Mouse (Mus musculus) hindbrain, embryonic 13.5 days (tissue): ENCODE measurements around the gene Zfp687. TPM values are rescaled to one million over a fixed set of nuclear protein-coding genes. Genes with fewer than 3 reads are reported as not detected.

Experiments
- ATAC-seq: fragments of 200-750 bp; cut with Nextera tagmentation; 2 replicates; pipeline ENCODE4 v1.8.0; 2017; ENCODE audit warnings: moderate TSS enrichment; ENCODE audit not compliant: low FRiP score
- H3K27ac ChIP-seq: fragments of 300-500 bp; sonication (generic); 2 replicates; pipeline ENCODE4 v1.5.1; 2015; ENCODE audit warnings: inconsistent platforms, mild to moderate bottlenecking, moderate library complexity
- H3K27me3 ChIP-seq: fragments of 300-500 bp; sonication (generic); 2 replicates; pipeline ENCODE4 v1.6.1; 2015; ENCODE audit warnings: mild to moderate bottlenecking, inconsistent platforms
- H3K36me3 ChIP-seq: fragments of 300-500 bp; sonication (generic); 2 replicates; pipeline ENCODE4 v1.6.1; 2015; ENCODE audit warnings: mild to moderate bottlenecking, inconsistent platforms
- H3K4me1 ChIP-seq: fragments of 300-500 bp; sonication (generic); replicated peaks from 2 replicates; pipeline ENCODE4 v1.6.1; 2015; ENCODE audit warnings: inconsistent platforms
- H3K4me2 ChIP-seq: fragments of 300-500 bp; sonication (generic); 2 replicates; pipeline ENCODE4 v1.6.1; 2015; ENCODE audit warnings: inconsistent platforms, mild to moderate bottlenecking, moderate library complexity
- H3K4me3 ChIP-seq: fragments of 300-500 bp; sonication (generic); 2 replicates; pipeline ENCODE4 v1.5.1; 2015; ENCODE audit warnings: mild to moderate bottlenecking, inconsistent platforms
- H3K9ac ChIP-seq: fragments of 300-500 bp; sonication (generic); 2 replicates; pipeline ENCODE4 v1.6.1; 2015; ENCODE audit warnings: mild to moderate bottlenecking, inconsistent platforms
- H3K9me3 ChIP-seq: fragments of 300-500 bp; sonication (generic); 2 replicates; pipeline ENCODE4 v1.6.1; 2016; ENCODE audit warnings: inconsistent platforms
- WGBS: fragments of 180-500 bp; shearing (Covaris S2); methylation state at CpG from one replicate; pipeline ENCODE4 v1.1.7; 2015; 5-methylcytosine and 5-hydroxymethylcytosine counted together
- polyA plus RNA-seq: library from polyadenylated mRNA; unstranded; fragments of >200 nt; fragmentation: Nextera tagmentation; extraction: Ambion mirVana; gene quantifications from 2 replicates; pipeline ENCODE4 v1.2.1, GENCODE M21; 2015

Zfp687 gene
- polyA plus RNA-seq, 1 experiment from 2014 or later, result 22.8 TPM

DNA sequence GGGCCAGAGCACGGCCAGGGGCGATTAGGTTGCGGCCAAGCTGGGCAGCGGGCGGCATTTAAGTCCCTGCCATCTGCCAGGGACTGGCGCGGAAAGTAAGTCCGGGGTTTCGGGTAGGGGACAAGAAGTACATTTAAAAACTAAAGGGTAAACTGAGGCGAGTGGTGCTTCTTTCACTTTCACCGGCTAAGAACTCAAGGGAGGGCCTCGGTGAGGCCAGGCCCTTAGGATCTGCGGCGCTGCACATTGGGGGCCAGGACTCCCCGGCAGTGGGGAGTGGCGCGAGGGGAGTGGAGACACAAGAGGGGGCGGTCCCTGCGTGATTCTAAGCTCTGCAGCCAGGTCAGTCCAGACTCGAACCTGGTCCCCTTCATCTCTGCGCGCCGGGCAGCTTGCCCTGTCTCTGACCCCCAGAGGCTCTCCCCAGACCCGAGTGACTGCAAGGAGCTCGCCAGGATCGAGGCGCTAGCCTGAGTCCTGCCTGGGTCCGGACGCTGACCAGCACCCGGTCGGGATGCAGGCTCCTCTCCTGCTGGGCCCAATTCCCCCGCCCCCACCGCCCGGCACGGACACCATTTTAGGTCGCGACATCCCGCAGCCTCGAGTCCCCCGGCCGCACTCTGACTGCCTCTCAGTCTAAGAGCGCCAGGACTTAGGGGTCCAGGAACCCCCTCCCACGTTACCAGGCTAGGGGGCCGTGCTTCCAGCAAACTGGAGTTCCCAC lies 658 bp downstream of the Zfp687 start:
- peak; percentile 21 for ATAC-seq
- H3K27me3 ChIP-seq, result no peaks in the 10 kb centered on the region
- WGBS, result under 1% methylated on average over 39 of the region's 44 CpGs
- peak overlapping the region; percentile 88 for H3K9ac ChIP-seq
- H3K4me2 ChIP-seq, result peak overlapping the region; percentile 98
- H3K4me3 ChIP-seq, result peak overlapping the region; percentile 80
- H3K27ac ChIP-seq, result peak overlapping the region; percentile 85
- H3K4me1 ChIP-seq, result peaks cover 32% of the 10 kb centered on the region
- H3K9me3 ChIP-seq, result no peaks in the 10 kb centered on the region
- H3K36me3 ChIP-seq, result peaks cover 27% of the 10 kb centered on the region

DNA sequence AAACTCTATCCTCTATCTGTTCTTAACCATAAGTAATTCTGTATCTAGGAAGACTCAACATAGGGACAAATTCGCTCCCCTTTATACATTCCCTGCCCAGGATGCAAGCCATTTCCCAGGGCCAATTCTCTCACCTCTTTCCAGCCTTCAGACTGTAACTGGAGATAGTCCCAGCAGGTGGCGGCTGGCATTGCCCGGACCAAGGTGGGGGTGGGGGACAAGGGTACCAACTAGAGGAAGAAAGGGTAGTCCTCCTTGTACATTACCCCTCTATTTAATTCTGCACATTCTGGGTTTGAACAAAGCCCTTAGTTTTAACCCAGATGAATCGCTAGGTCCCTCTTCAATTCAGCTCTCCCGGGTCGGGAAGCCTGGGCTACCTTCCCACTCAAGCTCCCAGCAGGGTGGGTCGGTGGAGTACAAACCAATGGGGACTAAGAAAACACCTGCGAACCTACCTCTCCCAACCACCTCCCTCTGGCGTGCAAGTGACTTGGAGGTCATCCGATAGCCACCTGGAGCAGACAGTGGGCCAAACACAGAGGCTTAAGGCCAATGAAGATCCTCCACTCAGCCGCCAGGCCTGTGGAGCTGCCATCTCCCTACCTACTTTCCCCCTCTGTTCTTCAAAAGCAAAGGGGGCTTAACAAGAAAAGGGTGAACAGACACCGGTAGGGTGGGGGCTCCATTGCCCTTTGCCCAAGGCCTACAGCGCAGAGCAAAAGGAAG lies 1.4 kb downstream of the Zfp687 start:
- Histone ChIP-seq H3K9ac (peak overlapping the region; percentile 88), H3K4me3 (peak overlapping the region; percentile 80), H3K9me3 (no peaks in the 10 kb centered on the region), H3K36me3 (peaks cover 34% of the 10 kb centered on the region), H3K27me3 (no peaks in the 10 kb centered on the region), H3K27ac (peak overlapping the region; percentile 85), H3K4me2 (peak overlapping the region; percentile 98), H3K4me1 (peaks cover 32% of the 10 kb centered on the region)
- no peak for ATAC-seq
- 15% methylated on average over 13 of the region's 13 CpGs for WGBS

DNA sequence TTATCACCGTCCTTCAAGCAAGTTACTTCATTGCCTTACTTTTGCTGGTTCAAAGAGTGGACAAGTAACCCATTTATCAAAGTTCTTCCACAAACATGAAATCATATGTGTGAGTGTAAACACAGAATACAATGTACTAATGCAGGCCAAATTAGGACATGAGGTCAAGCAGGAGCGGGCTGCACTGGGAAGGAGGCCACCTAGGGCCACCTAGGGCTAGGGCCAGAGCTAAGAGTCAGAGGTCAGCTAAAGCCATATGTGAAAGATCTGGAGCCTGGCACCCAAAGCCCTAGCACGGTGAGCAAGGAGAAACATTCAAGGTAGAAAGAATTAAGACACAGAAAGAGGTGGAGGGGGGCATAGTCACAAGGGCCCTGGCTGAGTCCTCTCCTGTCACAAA lies 2.3 kb downstream of the Zfp687 start:
- Histone ChIP-seq H3K4me2 (peak overlapping the region; percentile 98), H3K9me3 (no peaks in the 10 kb centered on the region), H3K27ac (no peak overlapping the region), H3K4me3 (no peak overlapping the region), H3K4me1 (peaks cover 32% of the 10 kb centered on the region), H3K27me3 (no peaks in the 10 kb centered on the region), H3K9ac (peak overlapping the region; percentile 88; the same call in 1 of the 2 replicates), H3K36me3 (peaks cover 43% of the 10 kb centered on the region)
- no peak for ATAC-seq
- 86% methylated on average over 3 of the region's 3 CpGs for WGBS

DNA sequence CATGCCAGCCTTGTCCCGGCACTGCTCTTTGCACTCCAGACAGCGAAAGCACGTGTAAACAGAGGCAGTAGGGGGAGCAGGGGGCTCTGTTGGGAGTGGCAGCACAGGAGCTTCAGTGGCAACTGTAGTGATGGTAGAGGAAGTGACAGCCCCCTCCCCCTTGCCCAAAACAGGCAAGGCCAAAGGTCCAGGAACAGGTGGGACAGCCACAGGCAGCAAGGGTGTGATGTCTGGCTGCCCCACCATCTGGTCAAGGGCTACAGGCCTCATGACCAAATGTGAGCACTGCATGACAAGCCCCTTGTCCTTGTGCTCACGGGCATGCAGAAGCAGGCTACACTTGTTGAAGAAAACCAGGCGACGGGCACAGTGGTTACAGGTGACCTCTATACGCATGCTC lies 4.9 kb downstream of the Zfp687 start:
- Histone ChIP-seq H3K27me3 (no peaks in the 10 kb centered on the region), H3K4me2 (no peak overlapping the region), H3K9me3 (no peaks in the 10 kb centered on the region), H3K4me3 (no peak overlapping the region), H3K36me3 (peaks cover 68% of the 10 kb centered on the region), H3K27ac (no peak overlapping the region), H3K9ac (no peak overlapping the region), H3K4me1 (peaks cover 25% of the 10 kb centered on the region)
- ATAC-seq, result no peak
- WGBS, result 91% methylated on average over 7 of the region's 7 CpGs

DNA sequence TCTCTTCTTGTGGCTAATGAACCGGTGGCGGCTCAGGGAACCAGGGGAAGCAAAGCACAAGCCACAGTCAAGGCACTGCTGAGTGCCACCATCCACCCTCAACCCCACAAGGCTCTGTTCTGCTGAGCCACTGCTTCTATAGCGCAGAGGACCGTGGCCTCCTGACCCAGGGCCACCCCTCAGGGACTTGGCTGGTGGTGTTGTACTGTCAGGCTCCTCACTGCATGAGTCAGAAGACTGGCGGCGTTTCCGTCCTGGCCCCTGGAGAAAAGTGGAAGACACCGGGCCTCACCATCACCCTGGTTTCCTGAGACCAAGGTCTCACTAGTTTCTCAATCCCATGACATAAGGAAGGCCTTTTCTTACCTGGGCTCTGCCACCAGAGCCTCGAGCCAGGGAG lies 7.5 kb downstream of the Zfp687 start:
- Histone ChIP-seq H3K4me2 (no peak overlapping the region), H3K27ac (0 out of 2 replicates have a peak overlapping the region, but pooled peaks have one; percentile 18), H3K4me3 (no peak overlapping the region), H3K27me3 (no peaks in the 10 kb centered on the region), H3K36me3 (peaks cover 94% of the 10 kb centered on the region), H3K4me1 (0 out of 2 replicates have a peak, but pooled peaks cover 5% of the 10 kb centered on the region), H3K9me3 (no peaks in the 10 kb centered on the region), H3K9ac (no peak overlapping the region)
- no peak for ATAC-seq
- WGBS, result 91% methylated on average over 9 of the region's 9 CpGs

DNA sequence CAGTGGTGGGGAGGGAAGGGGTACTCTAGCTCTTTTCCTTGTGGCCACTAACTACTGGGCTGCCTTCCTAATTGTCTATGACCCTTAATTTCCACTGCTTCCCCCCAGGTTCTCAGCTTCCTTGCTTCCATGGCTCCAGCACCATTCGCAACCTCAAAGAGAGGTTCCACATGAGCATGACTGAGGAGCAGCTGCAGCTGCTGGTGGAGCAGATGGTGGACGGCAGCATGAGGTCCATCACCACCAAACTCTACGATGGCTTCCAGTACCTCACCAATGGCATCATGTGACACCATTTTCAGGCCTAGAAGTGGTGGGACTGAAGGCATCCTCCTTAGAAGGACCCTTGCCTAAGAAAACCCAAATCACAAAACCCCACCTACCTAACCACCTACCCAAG lies 9.6 kb downstream of the Zfp687 start:
- 96% methylated on average over 3 of the region's 3 CpGs for whole genome bisulfite sequencing
- no peak overlapping the region for H3K9ac ChIP-seq
- H3K27ac ChIP-seq, result no peak overlapping the region
- H3K36me3 ChIP-seq, result peaks cover 95% of the 10 kb centered on the region
- H3K9me3 ChIP-seq, result no peaks in the 10 kb centered on the region
- no peak overlapping the region for H3K4me3 ChIP-seq
- ATAC-seq, result no peak
- H3K4me2 ChIP-seq, result no peak overlapping the region
- 0 out of 2 replicates have a peak, but pooled peaks cover 8% of the 10 kb centered on the region for H3K4me1 ChIP-seq
- H3K27me3 ChIP-seq, result no peaks in the 10 kb centered on the region

DNA sequence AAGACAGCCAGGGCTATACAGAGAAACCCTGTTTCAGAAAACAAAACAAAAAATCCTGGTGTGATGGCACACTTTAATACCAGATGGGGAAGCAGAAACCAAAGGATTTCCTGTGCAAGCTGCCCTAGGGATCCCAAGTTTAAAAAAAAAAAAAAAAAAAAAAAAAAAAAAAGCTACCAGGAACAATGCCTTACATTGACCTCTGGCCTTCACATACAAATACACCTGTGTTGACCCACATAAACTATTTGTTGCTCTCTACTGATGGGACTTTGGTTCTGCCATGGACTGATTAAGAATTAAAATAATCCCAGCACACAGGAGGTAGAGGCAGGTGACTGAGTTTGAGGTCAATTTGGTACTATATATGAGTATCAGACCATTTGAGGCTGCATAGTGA lies 12.0 kb downstream of the Zfp687 start:
- H3K4me2 ChIP-seq, result no peak overlapping the region
- no peak overlapping the region for H3K9ac ChIP-seq
- H3K4me3 ChIP-seq, result no peak overlapping the region
- H3K4me1 ChIP-seq, result 0 out of 2 replicates have a peak, but pooled peaks cover 4% of the 10 kb centered on the region
- H3K36me3 ChIP-seq, result peaks cover 94% of the 10 kb centered on the region
- H3K9me3 ChIP-seq, result no peaks in the 10 kb centered on the region
- H3K27me3 ChIP-seq, result no peaks in the 10 kb centered on the region
- ATAC-seq, result no peak
- no peak overlapping the region for H3K27ac ChIP-seq

DNA sequence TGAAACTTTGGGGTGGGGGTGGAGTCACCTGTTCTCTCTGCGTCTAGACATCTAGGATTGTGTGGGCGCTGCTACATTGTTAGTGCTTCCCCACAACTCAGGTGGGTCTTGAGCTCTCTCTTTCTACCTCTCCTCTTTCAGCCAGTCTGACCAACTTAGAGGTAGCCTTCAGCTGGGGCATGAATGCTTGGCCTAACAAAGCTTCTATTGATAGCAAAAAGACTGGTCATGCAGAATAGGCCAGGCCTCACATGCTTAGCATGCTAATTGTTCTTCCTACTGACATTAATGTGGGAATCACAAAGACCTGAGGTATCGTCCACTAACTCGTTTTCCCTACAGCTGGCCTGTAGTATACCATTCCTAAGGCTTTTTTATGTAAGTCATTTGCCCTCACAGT lies 12.7 kb downstream of the Zfp687 start:
- H3K36me3 ChIP-seq, result peaks cover 94% of the 10 kb centered on the region
- H3K27ac ChIP-seq, result 0 out of 2 replicates have a peak overlapping the region, but pooled peaks have one; percentile 25
- no peak overlapping the region for H3K9ac ChIP-seq
- no peaks in the 10 kb centered on the region for H3K9me3 ChIP-seq
- no peak overlapping the region for H3K4me2 ChIP-seq
- no peaks in the 10 kb centered on the region for H3K27me3 ChIP-seq
- H3K4me1 ChIP-seq, result 0 out of 2 replicates have a peak, but pooled peaks cover 4% of the 10 kb centered on the region
- peak; percentile 47; the same call in 1 of the 2 replicates for ATAC-seq
- WGBS, result 57% methylated on average over 4 of the region's 4 CpGs
- no peak overlapping the region for H3K4me3 ChIP-seq

DNA sequence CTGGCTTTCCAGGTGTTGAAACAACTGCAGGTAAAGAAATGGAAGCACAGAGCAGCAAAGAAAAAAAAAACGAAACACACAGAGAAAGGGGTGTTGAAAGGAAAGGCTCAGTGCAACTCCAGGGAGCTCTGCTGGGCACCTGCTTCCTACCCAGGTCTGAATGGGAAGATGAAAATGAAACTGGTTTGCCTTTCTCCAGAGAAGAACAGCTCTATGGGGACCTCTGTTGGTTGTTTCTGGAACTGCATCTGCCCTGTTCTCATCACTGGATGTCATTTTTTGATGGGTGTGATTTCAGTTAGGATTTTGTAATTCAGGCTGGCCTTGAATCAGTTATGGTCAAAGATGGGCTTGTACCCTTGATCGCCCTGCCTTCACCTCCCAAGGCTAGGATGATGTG lies 18.3 kb downstream of the Zfp687 start:
- Histone ChIP-seq H3K4me3 (no peak overlapping the region), H3K9ac (no peak overlapping the region), H3K27ac (no peak overlapping the region), H3K4me2 (no peak overlapping the region), H3K27me3 (no peaks in the 10 kb centered on the region), H3K9me3 (no peaks in the 10 kb centered on the region), H3K4me1 (no peaks in the 10 kb centered on the region), H3K36me3 (peaks cover 90% of the 10 kb centered on the region)
- ATAC-seq, result no peak
- WGBS, result 27% methylated on average over 2 of the region's 2 CpGs

DNA sequence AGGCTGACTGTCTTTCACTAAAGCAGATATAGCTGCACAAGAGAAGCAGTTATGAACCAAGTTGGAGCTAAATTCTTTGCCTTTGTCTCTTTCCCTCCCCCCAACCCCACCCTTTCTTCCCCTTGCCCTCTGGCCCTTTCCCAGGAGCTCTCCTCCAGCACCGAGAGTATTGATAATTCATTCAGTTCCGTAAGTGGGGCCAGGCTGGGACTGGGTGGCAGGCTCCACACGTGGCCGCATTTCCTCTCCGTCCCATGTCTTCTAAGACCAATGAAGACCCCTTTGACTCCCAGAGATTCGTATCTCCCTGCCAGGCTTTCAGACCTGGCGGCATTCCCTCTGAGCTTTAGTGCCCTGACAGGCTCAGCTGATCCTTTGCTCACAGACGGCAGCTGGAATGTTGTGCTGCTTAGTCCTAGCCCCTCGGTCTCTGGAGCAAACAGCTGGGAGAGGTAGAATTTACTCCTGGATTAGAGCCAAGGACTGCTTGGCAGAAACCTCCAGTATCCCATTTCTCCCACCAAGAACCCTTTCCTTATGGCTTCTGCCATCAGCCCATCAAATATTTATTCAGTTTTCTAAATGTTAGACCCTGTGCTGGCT lies 26.0 kb downstream of the Zfp687 start:
- no peak overlapping the region for H3K4me2 ChIP-seq
- H3K9ac ChIP-seq, result peak overlapping the region; percentile 19; the same call in 1 of the 2 replicates
- no peaks in the 10 kb centered on the region for H3K9me3 ChIP-seq
- ATAC-seq, result no peak
- peaks cover 19% of the 10 kb centered on the region for H3K4me1 ChIP-seq
- H3K4me3 ChIP-seq, result no peak overlapping the region
- H3K27me3 ChIP-seq, result no peaks in the 10 kb centered on the region
- H3K36me3 ChIP-seq, result peaks cover 78% of the 10 kb centered on the region
- H3K27ac ChIP-seq, result peak overlapping the region; percentile 61
- WGBS, result 54% methylated on average over 9 of the region's 9 CpGs

DNA sequence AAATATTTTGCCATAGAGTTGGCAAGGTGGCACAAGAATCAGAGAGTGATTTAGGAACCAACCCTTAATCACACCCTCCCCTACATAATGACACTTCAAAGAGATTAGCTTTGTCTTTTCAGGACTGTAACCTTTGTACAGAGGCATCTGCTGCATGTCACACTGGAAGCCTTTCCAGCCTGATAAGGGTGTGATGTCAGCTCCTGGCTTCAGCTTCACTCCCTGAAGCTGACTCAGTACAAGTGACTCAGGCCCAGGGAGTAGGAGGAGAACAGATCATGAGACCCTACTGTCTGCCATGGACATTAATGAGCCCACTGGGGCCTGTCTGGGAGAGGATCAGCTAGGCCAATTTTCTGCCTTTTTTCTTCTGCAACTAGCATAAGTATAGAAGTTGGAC lies 27.7 kb downstream of the Zfp687 start:
- Histone ChIP-seq H3K9ac (peak overlapping the region; percentile 5; the same call in 1 of the 2 replicates), H3K36me3 (peaks cover 75% of the 10 kb centered on the region), H3K4me2 (no peak overlapping the region), H3K27ac (no peak overlapping the region), H3K4me1 (peaks cover 19% of the 10 kb centered on the region), H3K4me3 (no peak overlapping the region), H3K27me3 (no peaks in the 10 kb centered on the region), H3K9me3 (no peaks in the 10 kb centered on the region)
- ATAC-seq, result no peak

DNA sequence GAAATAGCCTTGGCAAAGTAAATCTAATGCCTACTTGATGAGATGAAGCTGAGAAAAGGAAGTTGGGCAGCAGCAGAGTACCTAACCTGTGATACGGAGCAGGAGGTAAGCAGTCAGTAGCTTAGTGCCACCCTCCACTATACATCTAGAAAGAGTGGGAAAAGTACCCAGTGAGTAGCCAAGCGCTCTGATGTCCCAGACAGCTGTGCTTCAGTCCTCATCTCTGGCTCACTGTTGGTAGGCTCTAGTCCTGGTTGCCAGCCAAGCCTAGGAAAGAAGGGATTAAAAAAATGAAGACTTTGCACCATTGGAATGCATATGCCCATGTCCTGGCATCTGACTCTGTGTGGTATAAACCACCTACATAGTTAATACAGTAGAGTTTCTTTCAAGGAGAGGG lies 29.7 kb downstream of the Zfp687 start:
- 94% methylated on average over 2 of the region's 2 CpGs for WGBS
- Histone ChIP-seq H3K36me3 (peaks cover 79% of the 10 kb centered on the region), H3K4me2 (no peak overlapping the region), H3K27me3 (no peaks in the 10 kb centered on the region), H3K27ac (no peak overlapping the region), H3K4me3 (no peak overlapping the region), H3K9ac (no peak overlapping the region), H3K9me3 (no peaks in the 10 kb centered on the region), H3K4me1 (peaks cover 19% of the 10 kb centered on the region)
- ATAC-seq, result no peak
